Mouse (Mus musculus): Measurements from ENCODE around the gene Il5ra.

The Il5ra gene

DNA sequence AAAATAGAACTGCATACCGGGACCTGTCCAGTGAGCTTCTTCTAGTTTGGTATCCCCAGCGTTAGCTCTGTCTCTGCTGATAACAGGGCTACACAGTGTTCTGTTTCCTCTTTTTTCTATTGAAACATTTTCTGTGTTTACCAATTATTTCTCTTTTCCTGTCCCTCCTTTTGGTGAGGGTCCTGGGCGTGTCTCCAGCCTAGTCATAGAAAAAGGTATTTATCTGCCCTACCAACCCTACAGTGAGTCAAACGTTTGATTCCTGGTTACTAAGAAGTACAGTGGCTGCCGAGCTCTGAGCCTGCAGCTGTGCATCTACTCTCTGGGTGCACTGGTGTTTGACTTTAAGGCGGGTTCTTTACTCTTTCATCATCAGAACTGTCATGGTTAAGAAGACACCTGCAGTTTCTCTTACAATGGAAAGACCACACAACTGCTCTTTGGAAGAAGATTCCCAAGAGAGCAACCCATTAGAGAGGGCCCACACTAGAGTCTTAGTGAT lies at the start of gene Il5ra:
Il5ra (minus strand) TSS at position 151 of the 502 bp plus-strand sequence.
- DNase-seq (ENCODE audit: low spot score in 2 of 2): no peak

GRCm38 (mm10) chr6:106794094-106794814 lies 45.4 kb upstream of the Il5ra start:
- no peak for DNase-seq (ENCODE audit: low spot score in 2 of 2)

DNA sequence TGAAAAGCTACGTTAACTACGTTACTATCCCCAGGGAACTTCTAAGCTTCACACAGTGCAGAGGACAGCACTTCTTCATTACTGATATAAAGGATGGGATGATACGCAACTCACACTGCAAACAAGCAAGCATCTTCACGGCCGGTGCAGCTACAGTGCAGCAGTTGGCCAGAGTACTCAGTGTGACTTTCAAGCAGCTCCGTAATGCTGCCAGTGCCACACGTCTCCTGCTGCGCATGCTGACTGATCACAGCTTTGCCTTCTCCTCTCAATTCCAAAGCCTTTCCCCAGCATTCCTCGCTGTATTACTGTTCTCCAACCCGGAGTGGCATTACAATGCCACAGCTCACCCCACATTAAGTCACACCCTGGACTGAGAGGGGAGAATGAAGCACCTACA lies 44.8 kb upstream of the Il5ra start:
- no peak for DNase-seq (ENCODE audit: low spot score in 2 of 2)

GRCm38 (mm10) chr6:106793088-106793487 lies 44.3 kb upstream of the Il5ra start:
- no peak for DNase-seq (ENCODE audit: low spot score in 2 of 2)

GRCm38 (mm10) chr6:106792486-106792885 lies 43.6 kb upstream of the Il5ra start:
- no peak for DNase-seq (ENCODE audit: low spot score in 2 of 2)

GRCm38 (mm10) chr6:106791429-106791828 lies 42.6 kb upstream of the Il5ra start:
- no peak for DNase-seq (ENCODE audit: low spot score in 2 of 2)

GRCm38 (mm10) chr6:106787138-106787537 lies 38.3 kb upstream of the Il5ra start:
- DNase-seq (ENCODE audit: low spot score in 2 of 2): no peak

DNA sequence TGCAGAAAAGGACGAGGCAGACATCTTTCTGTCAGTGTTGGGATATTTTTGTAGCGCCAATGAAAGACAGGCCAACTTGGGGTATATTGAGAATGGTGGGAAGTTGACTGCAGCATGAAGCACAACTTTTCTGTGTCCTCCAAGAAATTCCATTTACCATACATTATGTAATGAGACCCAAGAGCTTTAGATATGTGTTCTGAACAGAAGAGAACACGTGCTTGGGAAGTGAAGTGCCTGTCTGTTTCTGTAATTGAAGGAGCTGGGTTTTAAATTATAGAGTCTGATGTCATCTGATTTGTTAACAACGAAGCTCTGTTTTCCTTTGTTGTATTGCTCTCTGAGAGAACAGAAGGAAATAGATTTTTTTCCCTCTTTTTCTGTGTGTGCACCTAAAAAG lies 21.2 kb upstream of the Il5ra start:
- DNase-seq (ENCODE audit: low spot score in 2 of 2): no peak

DNA sequence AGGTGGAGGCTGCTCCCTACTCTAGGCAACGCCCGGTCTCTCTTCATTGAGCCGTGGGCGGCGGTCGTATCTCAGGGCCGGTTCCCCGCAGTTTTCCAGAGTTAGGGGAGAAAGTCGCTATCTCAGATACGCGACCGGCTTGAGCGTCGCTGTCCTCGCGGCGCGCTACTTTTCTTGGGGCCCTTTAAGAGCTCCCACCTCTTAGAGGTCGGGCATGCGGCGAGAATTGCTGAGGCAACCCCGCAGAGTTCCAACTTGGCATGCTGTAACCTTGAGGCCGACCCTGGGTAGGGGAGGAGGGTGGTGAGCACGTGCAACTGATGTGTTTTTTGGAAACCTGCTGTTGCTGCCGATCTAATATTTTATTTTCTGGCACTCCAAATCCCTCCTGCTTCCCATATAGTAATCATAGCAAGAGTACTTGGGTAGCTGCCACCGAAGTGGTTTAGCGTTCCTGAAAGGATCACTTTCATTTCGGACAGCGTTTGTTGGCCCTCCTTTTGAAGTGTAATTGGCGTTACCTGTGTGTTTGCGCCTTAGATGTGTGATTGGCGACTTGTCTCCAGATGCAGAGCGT lies 20.5 kb upstream of the Il5ra start:
- no peak for DNase-seq (ENCODE audit: low spot score in 2 of 2)

DNA sequence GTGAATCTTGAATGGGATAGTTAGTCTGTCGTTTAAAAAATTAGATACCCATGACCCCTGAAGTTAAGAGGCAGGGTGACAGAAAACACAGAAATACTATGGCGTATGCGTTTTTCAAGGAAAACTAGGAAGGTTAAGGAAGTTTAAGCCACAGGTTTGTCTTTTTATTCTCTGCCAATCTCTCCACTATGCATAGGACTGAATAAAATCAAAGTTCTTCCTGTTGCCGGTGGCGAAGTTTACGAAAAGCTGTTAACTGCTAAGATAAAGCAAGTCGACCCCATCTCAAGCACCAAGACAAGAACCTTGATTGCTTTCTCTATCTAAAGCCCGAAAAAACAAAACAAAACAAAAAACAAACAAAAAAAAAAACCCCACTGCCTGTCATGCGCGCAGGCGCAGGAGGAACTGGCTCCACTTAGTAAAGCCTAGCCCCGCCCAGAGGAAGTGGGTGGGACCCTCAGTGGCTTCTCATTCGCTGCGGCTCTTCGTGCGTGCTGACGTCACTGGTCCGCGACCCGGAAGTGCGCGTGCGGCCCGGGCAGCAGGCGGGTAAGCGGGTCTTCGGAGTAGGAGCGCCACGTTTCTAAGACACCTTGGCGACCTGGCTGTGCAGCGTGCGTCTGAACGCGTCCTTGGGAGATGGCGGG lies 19.9 kb upstream of the Il5ra start, which contains the start of gene Trnt1:
Trnt1 (plus strand) TSS at position 481 of the 650 bp plus-strand sequence.
- DNase-seq (ENCODE audit: low spot score in 2 of 2): peak; percentile 97

GRCm38 (mm10) chr6:106766774-106767173 lies 17.9 kb upstream of the Il5ra start:
- DNase-seq (ENCODE audit: low spot score in 2 of 2): no peak

DNA sequence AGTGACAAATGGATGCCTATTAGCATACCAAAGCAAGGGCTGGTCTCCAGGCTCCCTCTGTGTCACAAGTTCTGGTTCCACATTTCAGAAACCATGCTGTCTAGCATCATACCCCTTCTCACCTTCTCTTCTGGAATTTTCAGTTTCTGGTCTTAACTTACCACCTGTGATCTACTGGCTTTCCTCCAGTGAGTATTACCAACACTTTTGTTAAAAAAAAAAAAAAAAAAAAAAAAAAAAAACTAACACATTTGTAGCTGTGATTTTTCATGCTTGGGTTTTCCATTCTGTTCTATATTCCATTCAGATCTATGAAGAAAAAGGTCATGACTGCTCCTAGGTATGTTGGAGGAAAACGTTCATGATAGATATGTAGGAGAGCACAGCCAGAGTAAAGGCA lies 17.1 kb upstream of the Il5ra start:
- DNase-seq (ENCODE audit: low spot score in 2 of 2): no peak

GRCm38 (mm10) chr6:106761486-106761885 lies 12.6 kb upstream of the Il5ra start:
- DNase-seq (ENCODE audit: low spot score in 2 of 2): no peak

GRCm38 (mm10) chr6:106760473-106761218 lies 11.8 kb upstream of the Il5ra start:
- no peak for DNase-seq (ENCODE audit: low spot score in 2 of 2)

DNA sequence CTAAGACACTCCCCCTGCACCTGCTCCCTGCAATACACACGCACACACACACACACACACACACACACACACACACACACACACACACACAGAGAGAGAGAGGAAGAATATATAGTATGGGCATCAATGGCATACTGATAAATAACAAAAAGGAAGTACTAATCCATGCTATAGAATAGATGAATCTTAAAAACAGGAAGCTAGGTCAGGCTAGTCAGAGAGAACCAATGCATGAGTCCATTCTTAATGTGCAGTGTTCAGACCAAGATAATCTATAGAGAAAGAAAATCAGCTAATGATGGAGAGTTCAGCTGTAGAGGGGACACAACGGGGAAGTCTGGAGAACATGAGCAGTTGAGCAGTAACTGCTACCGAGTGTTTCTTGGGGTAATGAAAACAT lies 9.5 kb upstream of the Il5ra start:
- no peak for DNase-seq (ENCODE audit: low spot score in 2 of 2)

DNA sequence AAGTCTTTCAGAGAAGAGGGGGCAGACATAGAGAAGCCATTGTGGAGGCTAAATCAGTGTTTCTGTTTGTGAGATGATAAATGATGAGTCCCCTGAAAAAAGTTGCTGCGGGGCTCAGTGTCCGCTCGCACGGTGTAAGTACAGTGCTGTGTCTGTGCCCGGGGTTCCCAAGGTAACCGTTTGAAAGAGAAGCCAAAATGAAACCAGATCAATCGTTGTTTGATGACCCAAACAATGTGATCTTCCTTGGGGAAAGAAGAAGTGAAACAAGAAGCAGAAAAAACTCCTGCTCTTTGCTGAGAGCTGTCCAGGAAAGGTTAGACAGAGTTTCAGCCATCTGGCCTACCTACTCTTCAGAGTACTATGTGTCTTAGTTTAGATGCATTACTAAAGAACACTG lies 1.5 kb upstream of the Il5ra start:
- no peak for DNase-seq (ENCODE audit: low spot score in 2 of 2)

GRCm38 (mm10) chr6:106747804-106748203 lies 1.0 kb downstream of the Il5ra start:
- no peak for DNase-seq (ENCODE audit: low spot score in 2 of 2)

GRCm38 (mm10) chr6:106747251-106747650 lies 1.6 kb downstream of the Il5ra start:
- DNase-seq (ENCODE audit: low spot score in 2 of 2): no peak

- DNase-seq (ENCODE audit: low spot score in 2 of 2): no peak
Measured at GRCm38 (mm10) chr6:106745673-106746394, 3.0 kb downstream of the Il5ra start.

- no peak for DNase-seq (ENCODE audit: low spot score in 2 of 2)
Measured at GRCm38 (mm10) chr6:106743556-106744233, 5.1 kb downstream of the Il5ra start.
